Mouse (Mus musculus) B cell, adult 2 months (primary cell): Measurements from ENCODE around the gene Phldb2.
A peak's percentile ranks its signal among the peaks of the same experiment; 100 is the strongest.

Experiments used
- DNase-seq, 2 experiments: peaks; one replicate each; pipeline ENCODE4 v3.0.0; 2022

Phldb2 gene

GRCm38 (mm10) chr16:45953394-45953793 lies at the start of gene Phldb2:
Gene Phldb2, minus strand, starts transcription at chr16:45953598.
- no peak for DNase-seq

- peak; percentile 19 to 35 for DNase-seq
Measured at GRCm38 (mm10) chr16:46001550-46002166, 48.3 kb upstream of the Phldb2 start.

- no peak for DNase-seq
Measured at GRCm38 (mm10) chr16:46000976-46001375, 47.6 kb upstream of the Phldb2 start.

- DNase-seq: no peak
Measured at GRCm38 (mm10) chr16:45999374-46000191, 46.2 kb upstream of the Phldb2 start.

GRCm38 (mm10) chr16:45998231-45998630 lies 44.8 kb upstream of the Phldb2 start:
- DNase-seq: no peak

- no peak for DNase-seq
Measured at GRCm38 (mm10) chr16:45990901-45991676, 37.7 kb upstream of the Phldb2 start.

- no peak for DNase-seq
Measured at GRCm38 (mm10) chr16:45986236-45986635, 32.8 kb upstream of the Phldb2 start.

- no peak for DNase-seq
Measured at GRCm38 (mm10) chr16:45984610-45985606, 31.5 kb upstream of the Phldb2 start.

- no peak for DNase-seq
Measured at GRCm38 (mm10) chr16:45976251-45976650, 22.9 kb upstream of the Phldb2 start.

GRCm38 (mm10) chr16:45973959-45974686 lies 20.7 kb upstream of the Phldb2 start:
- DNase-seq: no peak

GRCm38 (mm10) chr16:45970187-45970586 lies 16.8 kb upstream of the Phldb2 start:
- peak; percentile 24 to 36 for DNase-seq

- DNase-seq: no peak
Measured at GRCm38 (mm10) chr16:45968716-45969115, 15.3 kb upstream of the Phldb2 start.

GRCm38 (mm10) chr16:45967471-45967870 lies 14.1 kb upstream of the Phldb2 start:
- DNase-seq: peak; percentile 61 to 64

- no peak for DNase-seq
Measured at GRCm38 (mm10) chr16:45966604-45967003, 13.2 kb upstream of the Phldb2 start.

- no peak for DNase-seq
Measured at GRCm38 (mm10) chr16:45964777-45965176, 11.4 kb upstream of the Phldb2 start.

- DNase-seq: no peak
Measured at GRCm38 (mm10) chr16:45963837-45964236, 10.4 kb upstream of the Phldb2 start.

- DNase-seq: no peak
Measured at GRCm38 (mm10) chr16:45963088-45963487, 9.7 kb upstream of the Phldb2 start.

- DNase-seq: no peak
Measured at GRCm38 (mm10) chr16:45960978-45961377, 7.6 kb upstream of the Phldb2 start.

GRCm38 (mm10) chr16:45956390-45956950 lies 3.1 kb upstream of the Phldb2 start:
- DNase-seq: no peak

- no peak for DNase-seq
Measured at GRCm38 (mm10) chr16:45952501-45952900, 897 bp downstream of the Phldb2 start.

- no peak for DNase-seq
Measured at GRCm38 (mm10) chr16:45952035-45952434, 1.4 kb downstream of the Phldb2 start.
